Mouse (Mus musculus) erythroid progenitor cell, adult 5-6 weeks (primary cell): ENCODE data around the gene Abat. TPM values are rescaled to one million over a fixed set of nuclear protein-coding genes. Genes with fewer than 3 reads are reported as not detected.

Experiments
- ATAC-seq: replicated peaks from 2 replicates; pipeline ENCODE4 v1.8.0; 2016; ENCODE audit warnings: moderate number of reproducible peaks, mild to moderate bottlenecking, moderate TSS enrichment, inconsistent platforms; ENCODE audit not compliant: poor library complexity, low FRiP score, severe bottlenecking
- total RNA-seq, 2 experiments: library from RNA; stranded (forward) in 1 of 2; stranded (reverse) in 1 of 2; fragments of 150-400 nt in 1 of 2; fragments of 186-747, 209-891 nt in 1 of 2; gene quantifications; 2 replicates each; pipeline versions ENCODE4 v1.2.3 to v1.2.4; 2015 to 2017; ENCODE audit warnings: low replicate concordance in 2 of 2

Gene Abat
- total RNA-seq, 2 experiments from 2014 or later: 0.76 to 3.4 TPM

DNA sequence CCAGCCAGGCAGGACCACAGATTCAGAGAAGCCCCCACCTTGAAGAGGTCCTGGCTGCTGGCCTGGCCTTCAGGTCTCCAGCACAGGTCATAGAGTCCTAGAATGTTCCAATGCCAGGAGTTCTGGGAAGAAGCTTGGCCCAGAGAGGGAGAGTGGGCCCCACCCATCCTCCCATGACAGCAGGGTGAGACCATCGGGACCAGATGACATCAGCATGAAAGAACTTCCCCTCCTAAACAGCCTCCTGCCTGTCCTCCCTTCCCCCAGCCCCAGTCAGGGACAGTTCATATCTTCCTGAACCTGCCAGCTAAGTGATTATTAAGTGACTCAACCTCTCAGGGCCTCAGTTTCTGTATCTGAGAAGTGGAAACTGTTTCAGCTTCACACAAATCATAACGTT is 153.2 kb downstream of the Abat start:
- ATAC-seq: no peak

DNA sequence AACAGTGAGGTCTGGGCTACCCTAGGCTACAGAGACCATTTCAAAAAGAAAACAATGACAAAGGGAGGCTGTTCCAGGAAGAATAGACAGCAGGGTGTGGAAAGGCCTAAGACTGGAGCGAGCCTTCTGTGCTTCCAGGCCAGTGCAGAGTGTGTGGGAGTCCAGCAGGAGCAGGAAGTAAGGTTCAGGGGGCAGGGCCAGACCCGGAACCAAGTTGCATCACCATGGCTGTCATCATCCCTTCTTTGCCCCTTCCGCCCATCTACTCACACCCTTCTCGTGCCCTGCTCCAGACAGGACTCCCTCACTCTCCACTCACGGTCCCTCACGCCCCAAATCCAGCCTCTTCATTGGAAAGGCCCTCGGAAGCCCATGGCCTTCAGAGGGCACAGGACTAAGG is 154.0 kb downstream of the Abat start:
- no peak for ATAC-seq

DNA sequence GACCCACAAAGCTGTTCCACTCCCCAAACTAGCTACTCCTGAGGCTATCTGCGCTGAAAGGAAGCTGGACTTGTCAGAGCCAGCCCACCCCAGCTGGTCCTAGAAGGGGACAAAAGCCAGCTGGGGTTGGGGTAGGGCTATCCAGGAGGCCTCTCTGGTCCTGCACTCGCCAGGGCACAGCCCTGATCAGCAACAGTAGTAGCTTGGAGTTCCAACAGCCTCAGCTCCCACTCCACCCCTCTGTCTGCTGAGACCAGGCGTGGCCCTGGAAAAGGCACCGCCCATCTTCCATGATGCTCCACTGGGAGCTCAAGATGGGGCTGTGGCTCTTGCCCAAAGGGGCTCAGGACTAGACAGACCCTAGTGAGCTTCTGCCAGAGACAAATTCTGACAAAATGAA is 154.6 kb downstream of the Abat start:
- no peak for ATAC-seq

DNA sequence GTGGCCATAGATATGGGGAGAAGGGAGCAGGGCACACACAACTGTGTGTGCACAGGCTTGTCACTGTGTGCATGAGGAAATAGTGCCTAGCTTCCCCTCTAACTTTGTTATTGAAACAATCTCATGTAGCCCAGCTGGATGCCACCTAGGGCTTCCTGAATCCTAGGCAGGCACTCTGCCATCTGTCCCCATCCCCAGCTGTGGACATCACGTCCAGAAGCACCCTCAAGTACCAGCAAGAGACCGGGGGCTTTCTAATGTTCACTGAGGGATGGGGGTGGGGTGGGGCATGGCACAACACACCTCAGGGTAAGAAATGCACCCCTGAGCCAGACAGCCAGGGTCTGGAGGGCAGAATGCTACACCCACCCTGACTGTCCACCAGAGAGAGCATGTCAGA is 155.2 kb downstream of the Abat start:
- no peak for ATAC-seq

DNA sequence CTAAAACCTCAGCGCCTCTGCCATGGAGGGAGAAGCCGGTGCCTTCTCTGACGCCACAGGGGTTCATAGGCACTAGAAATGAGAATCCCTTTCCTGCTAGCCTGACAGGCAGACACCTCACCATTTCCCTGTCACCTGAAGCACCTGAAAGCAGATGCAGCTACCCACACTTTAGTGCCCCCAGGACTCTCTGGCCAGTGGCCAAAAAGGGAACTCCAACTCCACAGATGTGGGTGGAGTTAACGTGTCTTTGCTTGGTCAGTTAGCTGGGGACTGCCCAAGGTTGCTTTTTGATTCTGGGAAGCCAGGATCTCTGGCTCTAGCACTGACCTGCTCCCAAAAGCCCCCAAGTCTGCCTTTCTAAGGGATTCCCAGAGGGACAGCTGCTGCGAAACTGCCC is 156.2 kb downstream of the Abat start:
- ATAC-seq: no peak

DNA sequence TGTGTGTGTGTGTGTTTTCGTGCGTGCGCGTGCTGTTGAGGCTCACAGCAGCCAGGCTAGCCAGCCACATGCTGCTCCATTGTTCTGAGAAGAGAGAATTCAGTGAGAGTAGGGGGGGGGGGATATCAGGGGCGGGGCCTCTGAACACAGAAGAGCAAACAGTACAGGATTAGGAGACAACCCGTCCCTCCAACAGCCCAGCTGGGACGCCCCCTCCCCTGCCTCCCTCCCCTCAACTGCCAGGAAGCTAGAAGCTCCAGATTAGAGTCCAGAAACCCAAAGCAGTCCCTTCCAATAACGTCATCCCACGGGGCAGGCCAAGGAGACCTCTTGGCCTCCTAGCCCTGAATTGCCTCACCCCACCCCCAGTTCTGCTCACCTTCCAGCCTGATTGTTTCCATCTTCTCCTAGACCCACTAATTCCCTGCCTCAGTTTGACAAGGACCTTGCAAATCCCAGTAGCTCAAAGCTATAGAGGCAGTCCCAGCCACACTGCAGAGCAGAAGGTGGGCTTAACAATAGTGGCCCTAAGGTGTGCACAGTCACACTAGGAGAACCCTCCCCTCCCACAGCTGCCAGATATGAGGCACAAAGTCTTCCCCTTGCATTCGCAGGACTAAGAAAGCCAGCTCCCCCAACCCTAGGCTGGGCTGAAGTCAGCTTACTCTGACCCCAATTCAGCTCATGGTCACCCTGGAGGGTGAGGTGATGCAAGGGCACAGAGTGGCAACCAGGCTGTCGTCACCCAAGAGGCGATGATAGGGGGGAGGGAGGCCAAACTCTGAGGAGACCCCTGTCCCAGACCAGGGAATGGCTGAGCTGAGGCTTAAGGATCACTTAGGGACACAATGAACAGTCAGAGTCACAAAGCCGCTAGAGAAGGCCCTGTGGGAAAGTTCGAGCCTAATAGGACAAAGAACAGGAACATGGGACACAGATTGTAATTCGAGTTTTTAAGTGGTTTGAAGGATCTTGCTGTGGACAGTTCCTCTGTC is 157.1 kb downstream of the Abat start:
- no peak for ATAC-seq

Other genes with a start within 250 kb of the Abat start
- not detected in 2 replicates for gene Tmem114, start 88.3 kb upstream of the Abat start, total RNA-seq (2015; ENCODE audit: low replicate concordance)
- not detected in 2 replicates for gene Tmem114, start 88.3 kb upstream of the Abat start, total RNA-seq (2017; ENCODE audit: low replicate concordance)
- gene Mettl22, start 42.6 kb upstream of the Abat start, total RNA-seq (2015; ENCODE audit: low replicate concordance): 2.9 and 6.7 TPM in 2 replicates
- 0.13 TPM in 1 of 2 replicates, not detected in the other for gene Mettl22, start 42.6 kb upstream of the Abat start, total RNA-seq (2017; ENCODE audit: low replicate concordance)
- gene Pmm2, start 124.2 kb downstream of the Abat start, total RNA-seq (2015; ENCODE audit: low replicate concordance): 80.1 and 96.9 TPM in 2 replicates
- 118 and 123 TPM in 2 replicates for gene Pmm2, start 124.2 kb downstream of the Abat start, total RNA-seq (2017; ENCODE audit: low replicate concordance)
- gene Tmem186, start 124.3 kb downstream of the Abat start, total RNA-seq (2015; ENCODE audit: low replicate concordance): 6.7 and 11.9 TPM in 2 replicates
- 10.9 and 12.5 TPM in 2 replicates for gene Tmem186, start 124.3 kb downstream of the Abat start, total RNA-seq (2017; ENCODE audit: low replicate concordance)
- gene Carhsp1, start 158.7 kb downstream of the Abat start, total RNA-seq (2015; ENCODE audit: low replicate concordance): 176 and 189 TPM in 2 replicates
- gene Carhsp1, start 158.7 kb downstream of the Abat start, total RNA-seq (2017; ENCODE audit: low replicate concordance): 200 and 217 TPM in 2 replicates
- gene Gm5767, start 167.3 kb downstream of the Abat start, total RNA-seq (2015; ENCODE audit: low replicate concordance): not detected in 2 replicates
- gene Gm5767, start 167.3 kb downstream of the Abat start, total RNA-seq (2017; ENCODE audit: low replicate concordance): not detected in 2 replicates